Mouse (Mus musculus): ENCODE measurements around the gene Vcl.

- TF ChIP-seq CTCF (IDR thresholded peaks at IDR 0.05; ENCODE audit: borderline replicate concordance, control insufficient read depth, extremely low read depth, insufficient read depth, low read length, poor library complexity) (peak; percentile 30; the same call in 1 of the 2 replicates), POLR2A (IDR thresholded peaks at IDR 0.05; ENCODE audit: control insufficient read depth, extremely low read depth, insufficient read depth, low read length, poor library complexity) (peak; percentile 89)
These were observed 123.0 kb downstream of the Vcl start, which contains the start of the genes Ap3m1 and Adk for GRCm38 (mm10) chr14:21052112-21052780.
